Mouse (Mus musculus) MEL (cell line): Measurements from ENCODE around the gene Tll1.

Experiments used
- CTCF ChIP-seq, 3 experiments: IDR thresholded peaks in 2 of 3; conservative IDR thresholded peaks in 1 of 3; 2 replicates each; pipeline ENCODE4 v1.5.1; 2011 to 2012; ENCODE audit warnings: low read length in 3 of 3, low read depth in 2 of 3, mild to moderate bottlenecking in 2 of 3, improper control_type of control experiment in 1 of 3, inconsistent platforms in 1 of 3, mixed read lengths in 1 of 3, moderate library complexity in 1 of 3; ENCODE audit not compliant: control insufficient read depth in 1 of 3, insufficient read depth in 1 of 3, poor library complexity in 1 of 3, severe bottlenecking in 1 of 3
- GATA1 ChIP-seq: IDR thresholded peaks from 2 replicates; pipeline ENCODE4 v1.6.1; 2011; ENCODE audit warnings: low read depth, low read length, improper control_type of control experiment
- MAFK ChIP-seq: IDR thresholded peaks from 2 replicates; pipeline ENCODE4 v1.6.1; 2011; ENCODE audit warnings: low read depth, mild to moderate bottlenecking, low read length, improper control_type of control experiment, borderline replicate concordance
- MAZ ChIP-seq: IDR thresholded peaks from 2 replicates; pipeline ENCODE4 v1.6.1; 2012; ENCODE audit warnings: low read depth, mild to moderate bottlenecking, inconsistent platforms, low read length, improper control_type of control experiment
- POLR2A ChIP-seq, 2 experiments: IDR thresholded peaks; 2 replicates each; pipeline ENCODE4 v1.6.1; 2011 to 2012; ENCODE audit warnings: low read length in 2 of 2, mild to moderate bottlenecking in 2 of 2, control low read depth in 1 of 2, improper control_type of control experiment in 1 of 2, low read depth in 1 of 2, moderate library complexity in 1 of 2; ENCODE audit not compliant: control insufficient read depth in 1 of 2, insufficient read depth in 1 of 2, poor library complexity in 1 of 2
- RAD21 ChIP-seq: IDR thresholded peaks from 2 replicates; pipeline ENCODE4 v1.6.1; 2011; ENCODE audit warnings: mild to moderate bottlenecking, low read depth, low read length, improper control_type of control experiment
- SIN3A ChIP-seq: IDR thresholded peaks from 2 replicates; pipeline ENCODE4 v1.6.1; 2012; ENCODE audit warnings: low read length, improper control_type of control experiment, inconsistent platforms

DNA sequence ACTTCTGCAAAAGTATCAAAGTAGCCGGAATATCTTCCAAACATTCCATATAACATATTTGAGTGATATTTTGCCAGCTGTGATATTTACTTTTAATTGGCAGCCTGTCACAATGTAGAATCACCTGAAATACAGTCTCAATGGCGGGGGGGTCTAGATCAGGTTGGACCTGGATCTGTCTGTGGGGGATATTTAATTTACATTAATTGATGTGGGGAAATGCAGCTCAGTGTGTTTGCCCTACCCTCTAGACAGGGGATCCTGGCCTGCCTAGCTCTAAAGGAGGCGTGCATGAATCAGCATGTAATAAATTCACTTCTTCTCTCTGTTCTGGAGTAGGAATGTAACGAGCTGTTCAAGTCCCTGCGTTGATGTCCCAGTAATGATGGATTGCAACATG lies 181.7 kb downstream of the Tll1 start:
- TF ChIP-seq CTCF (IDR thresholded peaks at IDR 0.05 in 2 of 3, conservative IDR thresholded peaks at IDR 0.05 in 1 of 3; ENCODE audit: control insufficient read depth in 1 of 3, insufficient read depth in 1 of 3, low read depth in 2 of 3, low read length in 3 of 3, poor library complexity in 1 of 3, severe bottlenecking in 1 of 3), result no peak
- TF ChIP-seq SIN3A, result no peak
- TF ChIP-seq POLR2A (IDR thresholded peaks at IDR 0.05; ENCODE audit: control insufficient read depth in 1 of 2, insufficient read depth in 1 of 2, low read depth in 1 of 2, low read length in 2 of 2, poor library complexity in 1 of 2), result no peak
- no peak for TF ChIP-seq RAD21
- no peak for TF ChIP-seq MAZ
- no peak for TF ChIP-seq GATA1
- TF ChIP-seq MAFK, result no peak
